Mouse (Mus musculus): ENCODE results near the gene Dhx29. TPM values are rescaled to one million over a fixed set of nuclear protein-coding genes. Genes with fewer than 3 reads are reported as not detected.
"Not testable (repeated sequence)": the region's sequence is repeated elsewhere in the genome, so short reads cannot be mapped to it uniquely, and the experiment has no call there.

Dhx29 gene
- total RNA-seq, 2 experiments from 2014 or later: 24.7 to 25.5 TPM

DNA sequence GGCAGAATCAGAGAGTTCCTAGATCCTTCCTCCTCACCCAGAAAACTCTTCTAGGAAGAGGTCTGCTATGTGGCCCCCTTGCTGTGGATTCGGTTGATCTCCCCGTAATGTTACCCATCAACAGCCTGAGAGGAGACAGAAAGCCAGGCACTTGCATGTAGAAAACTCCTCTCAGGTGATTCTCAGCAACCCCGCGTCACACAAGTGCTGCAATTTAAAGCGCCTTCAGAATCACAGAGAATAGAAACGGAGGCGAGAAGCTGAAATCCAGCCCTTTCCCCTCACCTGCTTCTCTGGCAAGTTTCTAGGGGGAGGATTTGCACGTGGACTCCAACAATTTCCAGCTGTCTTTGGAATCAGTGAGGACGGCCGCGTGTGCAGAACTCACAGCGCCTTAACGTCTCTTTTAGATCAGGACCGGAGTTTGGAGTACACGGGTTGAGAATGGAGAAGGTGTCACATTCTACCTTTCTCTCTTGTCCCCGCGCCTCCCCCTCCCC, 59.2 kb downstream of the Dhx29 start:
- no peak for DNase-seq (ENCODE audit: low spot score in 2 of 2)

DNA sequence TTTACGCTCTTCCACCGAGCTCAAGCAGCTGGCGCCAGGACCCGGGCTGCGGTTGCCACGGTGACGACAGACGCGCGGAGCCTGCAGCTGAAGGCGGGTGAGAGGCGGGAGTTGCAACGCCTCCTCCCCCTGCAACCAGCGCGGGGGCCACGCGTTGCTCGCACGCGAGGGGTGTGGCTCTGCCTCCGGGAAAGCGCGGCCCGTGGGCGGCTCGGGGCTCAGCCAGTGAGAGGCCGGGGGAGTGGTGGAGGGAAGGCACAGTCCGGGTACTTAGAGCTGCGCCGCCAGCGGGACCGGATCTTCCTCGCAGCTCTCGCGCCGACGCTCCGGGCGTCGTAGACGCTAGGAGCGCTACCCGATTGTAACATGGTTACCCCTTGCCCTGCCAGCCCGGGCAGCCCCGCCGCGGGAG, 60.3 kb downstream of the Dhx29 start, which contains the start of gene Ccno:
Gene Ccno, plus strand, starts transcription at position 271 of the 412 bp plus-strand sequence.
- DNase-seq (ENCODE audit: low spot score in 2 of 2): peak; percentile 91 to 94

GRCm38 (mm10) chr13:112987991-112988390, 60.7 kb downstream of the Dhx29 start:
- DNase-seq (ENCODE audit: low spot score in 2 of 2): no peak

DNA sequence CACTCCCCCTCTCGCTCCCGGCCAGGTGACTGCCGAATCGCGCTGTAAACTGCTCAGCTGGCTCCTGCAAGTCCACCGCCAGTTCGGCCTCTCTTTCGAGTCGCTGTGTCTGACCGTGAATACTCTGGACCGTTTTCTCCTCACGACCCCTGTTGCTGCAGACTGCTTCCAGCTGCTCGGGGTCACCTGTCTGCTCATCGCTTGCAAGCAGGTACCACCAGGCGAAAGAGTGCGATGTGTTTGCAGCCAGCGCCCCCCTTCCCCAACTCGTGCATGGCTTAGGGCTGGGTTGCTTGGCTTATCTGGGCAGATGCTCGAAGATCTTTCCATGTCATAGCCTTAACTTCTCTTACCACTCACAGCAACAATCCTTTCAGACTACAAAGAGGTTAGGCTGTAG, 61.6 kb downstream of the Dhx29 start:
- no peak for DNase-seq (ENCODE audit: low spot score in 2 of 2)

DNA sequence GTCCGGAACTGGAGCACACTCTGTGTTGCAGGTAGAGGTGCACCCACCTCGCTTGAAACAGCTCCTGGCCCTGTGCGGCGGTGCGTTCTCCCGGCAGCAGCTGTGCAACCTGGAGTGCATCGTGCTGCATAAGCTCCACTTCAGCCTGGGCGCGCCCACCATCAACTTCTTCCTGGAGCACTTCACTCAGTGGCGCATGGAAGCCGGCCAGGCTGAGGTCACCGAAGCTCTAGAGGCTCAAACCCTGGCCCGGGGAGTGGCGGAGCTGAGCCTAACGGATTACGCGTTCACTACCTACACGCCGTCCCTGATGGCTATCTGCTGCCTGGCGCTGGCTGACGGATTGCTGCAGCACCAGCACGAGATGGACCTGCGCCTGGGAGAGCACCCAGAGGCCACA, 62.3 kb downstream of the Dhx29 start:
- no peak for DNase-seq (ENCODE audit: low spot score in 2 of 2)

DNA sequence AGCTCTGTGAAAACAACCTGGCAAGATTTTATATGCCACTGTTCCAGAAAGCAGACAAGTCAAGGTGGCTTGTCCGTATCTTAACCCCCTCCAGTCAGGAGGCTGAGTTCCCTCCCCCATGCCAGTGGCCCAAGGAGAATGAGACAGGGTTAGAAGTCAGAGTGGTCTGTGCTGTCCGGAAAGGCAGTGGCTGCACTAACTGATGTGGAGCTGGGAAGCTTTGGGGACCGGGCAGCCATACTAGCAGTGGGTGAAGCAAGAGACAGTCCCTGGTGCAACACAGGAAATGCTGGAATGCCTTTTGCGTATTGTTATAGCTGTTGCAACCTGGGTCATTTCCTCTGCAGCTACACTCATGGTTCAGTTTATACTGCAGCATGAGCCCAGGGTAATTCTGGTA, 63.1 kb downstream of the Dhx29 start:
- no peak for DNase-seq (ENCODE audit: low spot score in 2 of 2)

DNA sequence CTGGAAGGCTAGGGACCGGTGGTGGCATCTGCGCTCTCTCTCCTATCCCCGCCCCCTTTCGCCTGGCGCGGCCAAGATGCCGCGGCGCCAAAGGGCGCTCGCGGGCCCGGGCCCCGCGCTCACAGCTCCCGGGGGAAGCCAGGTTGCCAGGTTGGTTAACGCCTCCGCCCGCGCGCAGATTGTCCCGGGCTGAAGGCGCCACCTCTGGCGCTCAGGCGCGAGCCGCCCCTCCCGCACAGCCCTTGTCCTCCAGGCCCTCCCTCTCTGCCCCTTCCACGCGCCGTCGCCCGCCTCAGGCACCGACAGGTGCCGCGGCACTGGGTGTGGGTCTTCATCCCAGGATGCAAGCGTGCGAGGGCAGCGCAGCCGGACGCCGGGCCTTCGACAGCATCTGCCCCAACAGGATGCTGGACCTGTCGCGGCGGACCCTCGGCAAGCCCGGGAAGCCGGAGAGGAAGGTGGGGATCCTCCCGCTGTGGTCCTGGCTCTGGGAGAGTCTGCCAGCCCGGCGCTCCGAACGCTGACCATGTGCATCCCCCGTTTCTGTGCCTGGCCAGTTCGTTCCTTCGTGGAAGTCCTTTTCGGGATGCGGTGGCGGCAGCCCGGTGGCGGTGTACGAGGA, 66.4 kb downstream of the Dhx29 start, which contains the start of gene Mcidas:
Gene Mcidas, plus strand, starts transcription at position 315 of the 622 bp plus-strand sequence.
- DNase-seq (ENCODE audit: low spot score in 2 of 2): no peak

- peak; percentile 59 to 68 for DNase-seq (ENCODE audit: low spot score in 2 of 2)
Observed at GRCm38 (mm10) chr13:112994191-112994590, 66.9 kb downstream of the Dhx29 start.

DNA sequence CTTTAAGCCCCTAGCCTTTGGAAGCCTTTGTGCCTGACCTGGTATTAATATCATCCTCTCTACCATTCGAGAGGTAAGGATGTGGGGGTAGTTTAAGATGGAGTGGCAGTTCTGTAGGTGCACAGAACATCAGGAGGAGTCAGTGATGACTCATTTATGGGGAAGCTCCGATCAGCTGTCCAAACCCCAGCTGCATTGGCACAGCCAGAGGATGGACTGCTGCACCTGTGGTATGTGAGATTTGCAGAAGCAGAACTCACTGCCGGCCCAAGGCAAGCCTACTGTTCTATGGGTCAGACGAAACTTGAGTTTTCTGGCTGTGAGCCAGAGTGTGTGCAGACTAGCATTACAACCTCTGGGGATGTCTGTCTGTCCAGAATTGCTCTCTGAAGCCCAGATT, 69.2 kb downstream of the Dhx29 start:
- DNase-seq (ENCODE audit: low spot score in 2 of 2): no peak

DNA sequence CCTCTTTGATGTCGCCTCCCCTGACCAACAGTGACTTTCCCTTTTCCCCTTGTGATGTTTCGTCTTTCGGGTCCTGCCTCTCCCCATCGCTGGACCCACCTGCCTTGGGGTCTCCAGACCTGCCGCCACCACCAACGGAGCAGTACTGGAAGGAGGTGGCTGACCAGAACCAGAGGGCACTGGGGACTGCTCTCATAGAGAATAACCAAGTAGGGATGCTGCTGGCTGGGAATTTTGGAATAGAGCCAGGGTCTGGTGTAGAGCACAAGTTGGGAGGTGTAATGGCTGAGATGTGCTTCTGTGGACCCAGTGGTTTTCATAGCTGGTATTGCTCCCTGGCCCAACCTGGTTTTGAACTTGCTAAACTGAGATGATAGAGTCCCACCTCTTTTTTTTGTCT, 70.1 kb downstream of the Dhx29 start:
- DNase-seq (ENCODE audit: low spot score in 2 of 2): no peak

GRCm38 (mm10) chr13:112998427-112999201, 71.4 kb downstream of the Dhx29 start:
- peak; percentile 18 to 46 for DNase-seq (ENCODE audit: low spot score in 2 of 2)

DNA sequence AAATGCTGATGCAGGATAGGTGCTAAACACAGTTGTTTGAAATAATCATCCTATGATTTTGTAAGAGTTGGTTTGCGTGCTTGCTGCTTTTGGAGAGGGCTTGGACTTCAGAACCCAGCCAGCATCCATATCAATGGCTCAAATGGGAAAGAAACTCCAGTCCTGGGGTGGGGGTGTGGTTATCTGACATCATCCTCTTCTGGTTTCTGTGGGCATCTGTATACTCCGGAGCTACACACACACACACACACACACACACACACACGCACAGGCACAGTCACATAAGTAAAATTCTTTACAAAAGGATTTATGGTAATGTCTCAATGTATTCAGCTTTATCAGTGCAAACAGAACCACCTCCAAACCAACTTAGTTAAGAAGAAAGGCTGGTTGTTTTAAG, 72.8 kb downstream of the Dhx29 start:
- DNase-seq (ENCODE audit: low spot score in 2 of 2): no peak

- no peak for DNase-seq (ENCODE audit: low spot score in 2 of 2)
Observed at GRCm38 (mm10) chr13:113000576-113001318, 73.5 kb downstream of the Dhx29 start.

DNA sequence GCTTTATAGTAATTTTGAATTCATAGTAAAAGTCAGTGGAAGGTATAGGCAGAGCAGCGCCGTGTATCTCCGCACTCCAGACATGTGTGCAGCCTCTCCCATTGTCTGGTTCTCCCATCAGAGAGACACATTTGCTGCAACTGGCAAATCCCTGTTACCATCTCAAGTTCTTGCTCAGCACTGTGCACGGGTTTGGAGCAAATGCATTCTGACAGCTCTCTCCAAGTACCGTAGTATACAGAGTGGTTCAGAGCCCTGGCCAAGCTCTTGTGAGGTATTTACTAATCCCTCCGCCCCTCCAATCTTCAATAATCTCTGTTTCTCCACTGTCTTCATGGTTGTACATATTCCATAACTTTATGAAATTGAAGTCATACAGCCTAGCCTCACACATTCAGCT, 85.4 kb downstream of the Dhx29 start:
- no peak for DNase-seq (ENCODE audit: low spot score in 2 of 2)

DNA sequence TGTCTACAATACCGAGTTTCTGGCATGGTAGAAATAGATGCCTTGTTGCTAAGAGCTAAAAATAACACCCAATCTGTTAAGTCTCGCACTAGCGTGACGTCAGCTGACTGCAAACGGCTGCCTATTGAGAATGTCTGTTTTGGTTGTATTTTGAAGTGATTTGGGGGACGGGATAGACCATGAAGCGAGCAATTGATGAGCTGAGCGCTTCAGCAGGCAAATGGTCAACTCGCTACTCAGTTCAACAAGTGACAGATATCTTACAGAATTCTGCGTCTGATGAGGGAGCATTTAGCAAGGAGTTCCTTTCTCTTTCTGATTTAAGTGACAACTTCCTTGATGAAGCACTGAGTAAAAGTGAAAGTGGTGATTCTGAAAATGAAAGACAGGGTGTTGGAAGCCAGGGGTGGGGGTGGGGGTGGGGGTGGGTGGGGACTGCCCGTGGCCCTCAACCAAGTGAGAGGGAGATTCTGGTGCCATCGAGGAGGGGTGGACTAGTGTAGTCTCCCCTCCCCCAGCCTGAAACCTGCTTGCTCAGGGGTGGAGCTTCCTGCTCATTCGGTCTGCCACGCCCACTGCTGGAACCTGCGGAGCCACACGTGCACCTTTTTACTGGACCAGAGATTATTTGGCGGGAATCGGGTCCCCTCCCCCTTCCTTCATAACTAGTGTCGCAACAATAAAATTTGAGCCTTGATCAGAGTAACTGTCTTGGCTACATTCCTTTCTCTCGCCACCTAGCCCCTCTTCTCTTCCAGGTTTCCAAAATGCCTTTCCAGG, 86.1 kb downstream of the Dhx29 start:
- DNase-seq (ENCODE audit: low spot score in 2 of 2): not testable (repeated sequence)

Other genes starting within 250 kb of the Dhx29 start
- gene Plpp1, start 126.7 kb upstream of the Dhx29 start, total RNA-seq (2021): 10 to 100 TPM; 35.2 to 35.5 TPM
- 10 to 100 TPM; 41.9 to 42.6 TPM for gene Mtrex, start 56 bp upstream of the Dhx29 start, total RNA-seq (2021)
- gene Ccno, start 60.3 kb downstream of the Dhx29 start, total RNA-seq (2021): 1 to 10 TPM; 1.4 to 1.7 TPM
- under 1 TPM; 0.36 to 0.48 TPM for gene Mcidas, start 66.4 kb downstream of the Dhx29 start, total RNA-seq (2021)
- under 1 TPM in 1 of 2 experiments, not detected in 1; 0.30 TPM for gene Cdc20b, start 107.7 kb downstream of the Dhx29 start, total RNA-seq (2021)
- gene Gpx8, start 119.0 kb downstream of the Dhx29 start, total RNA-seq (2021): 10 to 100 TPM; 15.5 to 18.5 TPM
- not detected for gene Gzma, start 173.5 kb downstream of the Dhx29 start, total RNA-seq (2021)